Mouse (Mus musculus): ENCODE results near the gene Il34.
"Not testable (repeated sequence)": the region's sequence is repeated elsewhere in the genome, so short reads cannot be mapped to it uniquely, and the experiment has no call there.

Gene Il34

DNA sequence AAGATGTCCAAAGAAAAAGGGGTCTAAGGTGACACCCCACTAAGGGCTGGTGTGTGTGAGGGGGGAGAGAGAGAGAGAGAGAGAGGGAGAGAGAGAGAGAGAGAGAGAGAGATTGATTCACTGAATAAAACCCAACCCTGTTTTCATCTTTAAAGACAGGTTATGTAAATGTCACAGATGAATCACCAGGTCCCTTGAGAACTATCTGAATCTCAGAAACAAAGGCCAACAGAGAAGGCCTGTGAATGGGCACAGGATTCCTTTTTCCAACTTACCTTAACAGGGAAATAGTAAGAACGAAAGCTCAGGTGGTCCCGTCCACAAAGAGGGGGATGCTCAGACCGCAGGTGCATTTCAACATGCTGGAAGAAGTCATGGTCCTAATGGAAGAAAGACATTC, 5.4 kb upstream of the Il34 start:
- CTCF ChIA-PET = no interaction called here

DNA sequence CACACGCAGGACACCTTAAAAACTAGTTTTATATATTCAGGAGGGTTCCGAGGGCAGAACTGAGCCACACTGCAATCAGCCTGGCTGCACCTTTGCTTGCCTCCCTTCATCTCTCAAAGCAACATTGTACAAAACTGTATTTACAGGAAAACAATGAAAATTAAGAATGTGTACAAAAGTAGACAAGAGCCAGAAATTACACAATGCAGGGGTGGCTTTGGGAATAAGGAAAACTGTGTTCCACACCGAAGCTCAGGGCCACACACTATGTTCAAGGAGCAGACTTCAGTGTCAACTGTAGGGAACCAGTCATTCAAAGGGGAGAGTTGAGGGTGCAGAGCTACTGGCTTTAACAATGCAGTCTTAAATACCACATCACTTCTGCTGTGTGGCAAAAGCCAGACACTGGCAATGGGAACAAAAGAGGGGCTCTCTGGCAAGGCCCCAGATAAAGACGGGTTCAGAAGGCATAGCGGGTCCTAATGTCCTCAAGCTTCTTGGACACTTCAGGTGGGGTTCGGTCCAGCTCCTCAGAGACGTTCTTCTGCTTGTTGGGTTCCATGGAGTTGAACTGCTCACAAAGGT, 4.8 kb upstream of the Il34 start:
- CTCF ChIA-PET = no interaction called here

DNA sequence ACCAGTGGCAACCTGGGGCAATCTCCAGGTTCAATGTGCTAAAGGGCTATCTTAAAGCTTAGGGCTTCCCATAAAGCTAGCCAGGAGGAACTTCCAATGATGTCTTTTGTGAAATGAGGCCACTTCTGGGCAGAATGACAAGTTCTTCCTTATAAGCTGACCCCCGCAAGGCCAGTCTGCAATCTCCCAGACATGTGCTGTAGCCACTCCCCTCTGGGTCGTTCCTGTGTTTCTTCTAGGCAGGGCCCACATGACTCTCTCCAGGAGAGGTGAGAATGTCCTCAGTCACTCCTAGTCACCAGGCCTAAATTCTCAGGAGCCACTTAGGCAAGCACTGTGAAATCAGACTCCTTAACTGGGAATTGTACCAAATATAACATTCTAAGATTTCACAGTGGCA, 4.1 kb upstream of the Il34 start:
- CTCF ChIA-PET = no interaction called here

DNA sequence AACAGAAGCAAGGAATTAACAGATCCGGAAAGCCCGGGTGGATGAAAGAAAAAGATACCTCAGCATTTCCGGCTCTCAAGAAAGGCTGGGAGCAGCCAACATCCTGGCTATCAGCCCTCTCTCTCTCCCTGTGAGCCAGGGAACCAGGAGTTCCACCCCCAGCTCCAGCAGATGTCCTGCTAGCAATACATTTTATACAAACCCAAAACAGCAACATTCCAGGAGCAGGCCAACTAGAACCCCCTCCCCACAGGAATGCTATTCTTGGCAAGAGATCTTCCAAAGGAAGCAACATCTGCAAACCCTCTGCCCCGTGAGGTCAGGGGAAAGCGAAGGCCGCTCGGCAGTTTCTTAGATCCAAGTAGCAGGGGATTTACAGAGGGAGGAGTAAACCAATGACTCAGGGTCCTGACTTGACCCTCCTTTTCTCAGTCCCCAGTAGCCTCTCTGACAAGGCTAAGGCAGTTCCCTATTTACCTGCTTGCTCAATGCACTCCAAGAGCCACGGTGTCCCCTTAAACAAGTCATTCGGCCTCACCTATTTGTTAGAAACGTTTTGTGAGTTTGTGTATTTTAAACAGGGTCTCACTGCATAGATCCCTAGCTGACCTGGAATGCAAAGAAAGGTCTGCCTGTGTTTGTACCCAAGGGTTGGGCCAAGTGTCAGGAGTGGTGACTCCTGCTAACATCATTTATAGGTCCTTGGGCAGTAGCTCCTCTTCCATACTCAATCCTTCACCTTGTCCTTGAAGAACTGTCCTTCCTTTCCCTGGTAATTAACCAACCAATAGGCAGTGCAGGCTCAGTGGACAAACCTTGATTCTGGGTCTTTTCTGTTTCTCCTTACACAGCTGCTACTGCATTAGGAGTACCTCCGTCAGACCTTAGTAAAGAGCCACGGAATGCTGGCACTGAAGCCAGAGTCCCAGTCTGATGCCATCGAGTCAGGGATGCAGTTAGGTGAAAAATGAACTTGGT, 3.1 kb upstream of the Il34 start:
- CTCF ChIA-PET = no interaction called here

- CTCF ChIA-PET = interaction anchor here (0.5 to 0.7 kb wide), 2 partner anchors 188 to 331 kb away, joined by 3 read pairs; partner anchors contain the start of gene Vac14
These were observed 422 bp upstream of the Il34 start for GRCm38 (mm10) chr8:110806146-110806545.

GRCm38 (mm10) chr8:110804825-110805514, 754 bp downstream of the Il34 start:
- CTCF ChIA-PET = no interaction called here

DNA sequence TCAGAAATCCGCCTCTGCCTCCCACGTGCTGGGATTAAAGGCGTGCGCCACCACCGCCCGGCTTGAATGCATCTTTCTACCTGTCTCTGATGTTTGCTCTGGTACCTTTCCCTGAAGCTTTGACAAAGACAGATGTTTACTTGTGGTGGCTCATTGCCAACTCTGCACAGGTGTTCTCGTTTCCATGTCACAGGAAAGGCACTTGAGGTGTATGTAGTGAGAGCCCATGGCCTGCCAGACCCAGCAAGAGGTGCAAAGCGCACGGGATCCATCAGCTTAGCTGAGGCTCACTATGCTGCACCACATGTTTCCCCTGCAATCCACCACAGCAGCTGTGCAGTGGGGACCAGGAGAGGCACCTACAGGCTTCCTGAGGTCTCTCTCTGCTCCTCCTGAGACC, 1.9 kb downstream of the Il34 start:
- CTCF ChIA-PET = no interaction called here

DNA sequence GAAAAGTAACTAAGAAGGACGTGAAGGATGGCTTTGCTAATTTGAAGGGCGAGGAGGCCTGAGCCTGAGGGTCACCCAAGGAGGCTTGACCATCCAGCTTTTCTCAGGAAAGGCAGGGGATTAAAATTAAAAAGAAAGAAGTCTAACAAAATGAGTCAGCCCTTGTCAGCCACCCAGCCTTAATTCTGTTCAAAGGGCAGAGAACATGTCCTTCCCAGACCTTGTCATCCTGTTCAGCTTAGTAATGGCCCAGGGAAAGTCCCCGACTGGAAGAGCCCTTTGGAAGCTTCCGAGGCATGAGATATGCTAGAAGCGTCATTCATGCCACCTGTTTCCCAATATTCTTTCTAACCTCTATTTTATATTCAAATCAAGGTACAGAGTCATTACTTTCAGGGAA, 2.7 kb downstream of the Il34 start:
- CTCF ChIA-PET = no interaction called here

GRCm38 (mm10) chr8:110797086-110797485, 8.6 kb downstream of the Il34 start:
- CTCF ChIA-PET = no interaction called here

DNA sequence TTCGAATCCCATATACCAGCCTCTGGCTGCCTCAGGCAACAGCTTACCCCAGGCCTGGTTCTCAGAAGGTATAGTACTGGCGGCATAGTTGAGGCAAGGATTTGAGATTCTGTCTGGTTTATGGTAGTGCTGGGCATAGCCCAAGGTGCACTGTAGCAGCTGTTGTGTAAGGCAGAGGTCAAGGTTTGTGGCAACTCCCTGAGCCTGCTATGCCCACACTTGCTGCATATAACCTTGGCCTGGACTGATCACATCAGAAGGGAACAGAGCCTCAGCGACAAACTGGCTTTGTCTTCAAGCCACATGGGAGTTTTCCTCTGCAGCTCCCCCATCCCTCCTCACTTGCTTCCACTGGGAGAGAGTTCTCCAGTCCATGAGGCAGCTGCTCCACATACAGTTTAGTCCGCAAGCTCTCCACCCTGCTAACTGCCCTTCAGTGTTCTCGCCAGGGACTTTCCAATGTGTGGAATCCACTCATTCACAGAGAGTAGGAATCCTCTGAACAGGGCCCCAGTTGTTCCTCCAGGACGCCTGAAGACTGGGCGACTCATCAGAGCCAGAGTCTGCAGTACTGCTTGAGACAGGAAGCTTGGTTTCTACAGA, 11.3 kb downstream of the Il34 start:
- CTCF ChIA-PET = no interaction called here

DNA sequence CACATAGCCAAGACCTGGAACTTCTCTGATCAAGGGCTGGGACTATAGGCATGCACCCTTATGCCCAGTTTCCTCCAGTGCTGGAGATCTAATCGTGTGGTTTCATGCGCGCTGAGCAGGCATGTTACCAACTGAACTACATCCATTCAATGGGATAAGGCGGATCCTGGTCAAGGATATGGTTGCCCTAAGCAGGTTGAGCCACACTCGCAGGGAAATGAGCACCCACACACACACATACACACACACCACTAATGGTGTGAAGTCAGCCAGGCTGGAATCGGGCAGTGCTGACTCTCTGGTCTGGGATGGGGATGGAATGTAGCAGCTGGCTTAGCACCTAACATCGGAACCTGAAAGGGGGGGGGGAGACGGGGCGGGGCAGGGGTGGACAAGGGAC, 11.8 kb downstream of the Il34 start:
- CTCF ChIA-PET = no interaction called here

GRCm38 (mm10) chr8:110793511-110793910, 12.2 kb downstream of the Il34 start:
- CTCF ChIA-PET = no interaction called here

DNA sequence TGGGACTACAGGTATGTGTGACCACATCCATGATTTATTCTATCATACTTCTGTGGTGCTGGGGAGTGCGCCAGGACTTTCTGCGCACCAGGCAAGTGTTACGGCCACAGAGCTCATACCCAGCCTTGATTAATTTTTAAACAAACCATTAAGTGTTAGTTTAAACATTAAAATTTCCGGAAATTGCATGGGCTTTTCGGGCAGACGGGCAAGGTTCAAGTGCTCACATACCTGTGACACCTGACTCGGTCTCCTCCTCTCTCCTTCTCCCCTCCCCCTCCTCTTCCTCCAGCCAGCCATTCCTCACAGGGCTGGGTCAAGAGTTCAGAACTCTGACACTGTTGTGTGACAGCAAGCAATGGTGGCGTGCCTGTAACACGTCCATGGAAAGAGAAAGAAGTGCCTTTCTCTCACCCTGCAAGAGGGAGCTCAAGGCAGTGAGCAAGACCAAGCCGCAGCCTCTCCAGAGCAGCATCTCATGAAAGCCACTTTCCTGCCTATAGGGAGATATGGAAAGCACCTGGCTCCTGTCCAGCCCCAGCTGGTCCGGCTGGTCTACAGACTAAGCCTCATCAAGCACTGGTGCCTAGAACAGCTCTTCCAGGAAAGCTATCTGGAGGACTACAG, 13.0 kb downstream of the Il34 start:
- CTCF ChIA-PET = no interaction called here

- CTCF ChIA-PET = no interaction called here
These were observed 14.6 kb downstream of the Il34 start for GRCm38 (mm10) chr8:110791164-110791563.

GRCm38 (mm10) chr8:110790270-110790669, 15.5 kb downstream of the Il34 start:
- CTCF ChIA-PET = no interaction called here

DNA sequence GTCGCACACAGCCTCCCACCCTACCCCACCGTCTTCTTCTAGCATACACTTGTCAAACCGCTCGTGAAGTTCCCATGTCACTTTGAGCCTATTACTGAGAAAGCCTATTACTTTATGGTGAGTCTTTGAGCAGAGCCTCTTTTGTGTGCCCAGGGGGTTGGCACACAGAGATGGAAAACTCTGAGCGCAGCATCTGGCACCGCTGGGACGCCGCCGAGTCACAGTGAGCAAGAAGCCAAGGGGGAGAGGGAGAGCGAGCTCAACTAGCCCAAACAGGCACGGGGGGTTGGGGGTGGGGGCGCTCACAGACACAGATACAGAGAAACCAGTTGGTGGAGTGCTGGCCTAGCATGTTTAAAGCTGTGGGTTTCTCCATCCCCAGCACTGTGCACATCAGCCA, 16.2 kb downstream of the Il34 start:
- CTCF ChIA-PET = no interaction called here

DNA sequence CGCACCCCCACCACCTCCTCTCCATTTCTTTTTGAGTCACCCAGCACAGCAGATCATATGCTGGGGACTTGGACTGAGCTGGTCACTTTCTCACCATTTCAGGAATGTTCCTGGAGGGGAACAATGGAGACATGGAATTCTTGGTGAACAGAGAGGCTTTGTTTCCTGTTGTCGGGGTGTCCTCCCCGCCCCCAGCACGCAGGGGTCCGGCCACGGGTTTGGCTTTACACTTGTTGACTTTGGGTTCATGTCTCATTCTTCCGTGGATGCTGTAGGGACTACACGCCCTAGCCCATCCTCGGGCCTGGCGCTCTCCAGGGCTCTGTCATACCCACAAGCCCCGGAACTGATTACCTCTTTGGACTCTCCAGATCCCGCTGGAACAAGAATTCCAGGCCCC, 16.7 kb downstream of the Il34 start:
- CTCF ChIA-PET = no interaction called here

GRCm38 (mm10) chr8:110787411-110787954, 18.2 kb downstream of the Il34 start:
- CTCF ChIA-PET = no interaction called here

DNA sequence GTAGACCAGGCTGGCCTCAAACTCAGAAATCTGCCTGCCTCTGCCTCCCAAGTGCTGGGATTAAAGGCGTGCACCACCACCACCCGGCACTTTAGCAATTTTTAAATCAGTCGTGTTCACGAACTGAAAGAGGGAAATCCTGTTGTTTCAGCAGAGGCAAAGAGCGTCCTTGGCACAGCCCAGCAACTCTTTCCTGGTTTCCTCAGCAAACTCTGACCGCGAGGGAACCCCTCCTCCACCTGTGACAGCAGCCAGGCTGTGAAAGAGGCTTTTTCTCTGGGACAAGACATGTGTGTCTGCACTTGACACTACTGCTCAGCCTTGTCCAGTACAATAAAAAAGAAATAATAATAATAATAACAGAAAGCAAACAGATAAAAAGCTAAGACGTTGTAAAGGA, 18.8 kb downstream of the Il34 start:
- CTCF ChIA-PET = no interaction called here

DNA sequence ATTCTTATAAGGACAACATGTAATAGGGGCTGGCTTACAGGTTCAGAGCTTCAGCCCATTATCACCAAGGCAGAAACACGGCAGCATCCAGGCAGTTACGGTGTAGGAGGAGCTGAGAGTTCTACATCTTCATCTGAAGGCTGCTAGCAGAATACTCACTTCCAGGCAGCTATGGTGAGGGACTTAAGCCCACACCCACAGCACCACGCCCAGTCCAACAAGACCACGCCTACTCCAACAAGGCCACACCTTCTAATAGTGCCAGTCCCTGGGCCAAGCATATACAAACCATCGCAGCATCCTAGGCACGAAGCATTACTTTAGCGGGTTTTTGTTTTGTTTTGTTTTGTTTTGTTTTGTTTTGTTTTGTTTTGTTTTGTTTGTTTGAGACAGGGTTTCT, 19.2 kb downstream of the Il34 start:
- CTCF ChIA-PET = not testable (repeated sequence)

DNA sequence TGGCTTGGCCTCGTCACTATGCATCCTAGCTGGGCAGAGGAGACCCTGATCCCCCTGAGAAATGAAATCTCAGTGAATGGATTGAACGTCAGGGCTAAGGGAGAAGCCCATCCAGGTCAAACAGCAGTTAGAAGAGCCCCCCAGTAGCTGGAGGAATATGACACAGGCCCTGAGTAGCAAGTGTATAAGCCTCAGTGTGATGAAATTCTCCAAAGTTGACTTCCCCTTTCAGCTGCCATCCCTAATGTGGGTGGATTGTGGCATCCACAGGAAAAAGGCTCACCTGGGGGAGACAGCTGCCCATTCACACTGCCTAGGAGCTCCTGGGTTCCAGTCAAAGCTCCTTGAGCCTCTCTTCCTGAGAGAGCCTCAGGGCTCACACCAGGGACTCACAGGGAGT, 20.4 kb downstream of the Il34 start:
- CTCF ChIA-PET = no interaction called here
